Mouse (Mus musculus): ENCODE measurements around the gene Flnb.

GRCm38 (mm10) chr14:7952610-7953254 is 135.0 kb downstream of the Flnb start:
- TF ChIP-seq POLR2A (IDR thresholded peaks at IDR 0.05; ENCODE audit: insufficient read depth, low read depth, low read length), result no peak
- no peak for TF ChIP-seq CTCF (IDR thresholded peaks at IDR 0.05; ENCODE audit: insufficient read depth, low read depth, low read length)
